Mouse (Mus musculus) kidney, adult 2 months (tissue): ENCODE measurements at regions not wholly inside any gene's neighbourhood (a gene's known extent, or its start where the extent isn't known, plus 50 kb on each side); places are given as distances from the start of the nearest gene placed in this dataset.

Experiments
- DNase-seq: peaks from one replicate; pipeline ENCODE4 v3.0.0; 2021
- H3K27ac ChIP-seq: fragments of 200-500 bp; 2 replicates; pipeline ENCODE4 v1.5.1; 2012; ENCODE audit warnings: low read depth, low read length, control low read depth, inconsistent platforms; ENCODE audit not compliant: insufficient read depth
- H3K27me3 ChIP-seq: fragments of 200-500 bp; replicated peaks from 2 replicates; pipeline ENCODE4 v1.6.1; 2012; ENCODE audit warnings: mild to moderate bottlenecking, moderate library complexity, low read length, inconsistent platforms; ENCODE audit not compliant: control insufficient read depth, insufficient read depth
- H3K36me3 ChIP-seq: fragments of 200-500 bp; 2 replicates; pipeline ENCODE4 v1.6.1; 2012; ENCODE audit warnings: mild to moderate bottlenecking, moderate library complexity, low read length, inconsistent platforms; ENCODE audit not compliant: control insufficient read depth, insufficient read depth
- H3K4me1 ChIP-seq: fragments of 200-500 bp; 2 replicates; pipeline ENCODE4 v1.6.1; 2011; ENCODE audit warnings: low read length; ENCODE audit not compliant: control insufficient read depth, insufficient read depth
- H3K4me3 ChIP-seq: fragments of 200-500 bp; 2 replicates; pipeline ENCODE4 v1.5.1; 2011; ENCODE audit warnings: mild to moderate bottlenecking, low read depth, low read length, control low read depth; ENCODE audit not compliant: insufficient read depth
- CTCF ChIP-seq: fragments of 200-500 bp; conservative IDR thresholded peaks from 2 replicates; pipeline ENCODE4 v1.5.1; 2011; ENCODE audit warnings: low read depth, mild to moderate bottlenecking, control low read depth, low read length, moderate library complexity, mixed read lengths; ENCODE audit not compliant: insufficient read depth, insufficient read length
- POLR2A ChIP-seq: fragments of 200-500 bp; IDR thresholded peaks from one replicate; pipeline ENCODE4 v1.6.1; 2011; ENCODE audit warnings: low read depth, low read length, control low read depth
- WGBS: fragments of 180-500 bp; shearing (Covaris S2); methylation state at CpG from one replicate; pipeline ENCODE4 v1.1.7; 2018; 5-methylcytosine and 5-hydroxymethylcytosine counted together

GRCm38 (mm10) chr1:50622870-50623607 lies 277.4 kb upstream of the Tmeff2 start:
- no peak for DNase-seq
- Histone ChIP-seq H3K4me1 (no peaks in the 10 kb centered on the region), H3K4me3 (no peak overlapping the region), H3K27me3 (no peaks in the 10 kb centered on the region; the same call in 1 of the 2 replicates), H3K27ac (no peak overlapping the region), H3K36me3 (no peaks in the 10 kb centered on the region)
- TF ChIP-seq CTCF, result no peak
- no peak for TF ChIP-seq POLR2A
- 56% methylated on average over 5 of the region's 5 CpGs for WGBS

- H3K4me3 ChIP-seq, result no peak overlapping the region
Measured at GRCm38 (mm10) chr1:50629000-50629399, 271.4 kb upstream of the Tmeff2 start.

GRCm38 (mm10) chr1:50629473-50630071 lies 270.9 kb upstream of the Tmeff2 start:
- Histone ChIP-seq H3K27me3 (no peaks in the 10 kb centered on the region; the same call in 1 of the 2 replicates), H3K27ac (no peak overlapping the region), H3K4me1 (no peaks in the 10 kb centered on the region), H3K36me3 (no peaks in the 10 kb centered on the region), H3K4me3 (no peak overlapping the region)
- WGBS, result 65% methylated on average over 3 of the region's 3 CpGs
- no peak for DNase-seq
- TF ChIP-seq CTCF, result no peak
- no peak for TF ChIP-seq POLR2A

More at GRCm38 (mm10) chr1:50629000-50629399, 271.4 kb upstream of the Tmeff2 start:
- H3K27me3 ChIP-seq, result no peaks in the 10 kb centered on the region; the same call in 1 of the 2 replicates
- H3K27ac ChIP-seq, result no peak overlapping the region
- TF ChIP-seq POLR2A, result no peak
- no peak for TF ChIP-seq CTCF
- WGBS, result 80% methylated on average over 4 of the region's 4 CpGs
- DNase-seq, result no peak
- no peaks in the 10 kb centered on the region for H3K4me1 ChIP-seq
- no peaks in the 10 kb centered on the region for H3K36me3 ChIP-seq

GRCm38 (mm10) chr1:50637992-50638391 lies 262.5 kb upstream of the Tmeff2 start:
- no peak for DNase-seq
- Histone ChIP-seq H3K27me3 (no peaks in the 10 kb centered on the region), H3K4me3 (no peak overlapping the region), H3K4me1 (no peaks in the 10 kb centered on the region), H3K36me3 (no peaks in the 10 kb centered on the region), H3K27ac (no peak overlapping the region)
- TF ChIP-seq CTCF (no peak), POLR2A (no peak)
- WGBS, result 76% methylated on average over 1 of the region's 1 CpGs

- no peak for DNase-seq
- H3K27ac ChIP-seq, result no peak overlapping the region
- H3K27me3 ChIP-seq, result no peaks in the 10 kb centered on the region
- H3K4me1 ChIP-seq, result no peaks in the 10 kb centered on the region
- no peak overlapping the region for H3K4me3 ChIP-seq
- H3K36me3 ChIP-seq, result no peaks in the 10 kb centered on the region
- TF ChIP-seq CTCF (no peak), POLR2A (no peak)
- 68% methylated on average over 2 of the region's 2 CpGs for WGBS
Measured at GRCm38 (mm10) chr1:50646931-50647674, 253.3 kb upstream of the Tmeff2 start.

GRCm38 (mm10) chr1:50651974-50652665 lies 248.3 kb upstream of the Tmeff2 start:
- Histone ChIP-seq H3K36me3 (no peaks in the 10 kb centered on the region), H3K4me3 (no peak overlapping the region), H3K27ac (no peak overlapping the region), H3K4me1 (no peaks in the 10 kb centered on the region), H3K27me3 (no peaks in the 10 kb centered on the region)
- TF ChIP-seq CTCF (no peak), POLR2A (no peak)
- 45% methylated on average over 3 of the region's 3 CpGs for WGBS
- DNase-seq, result no peak
